ENCODE assay signal across 16 mouse cellular contexts in the genomic region with DNA sequence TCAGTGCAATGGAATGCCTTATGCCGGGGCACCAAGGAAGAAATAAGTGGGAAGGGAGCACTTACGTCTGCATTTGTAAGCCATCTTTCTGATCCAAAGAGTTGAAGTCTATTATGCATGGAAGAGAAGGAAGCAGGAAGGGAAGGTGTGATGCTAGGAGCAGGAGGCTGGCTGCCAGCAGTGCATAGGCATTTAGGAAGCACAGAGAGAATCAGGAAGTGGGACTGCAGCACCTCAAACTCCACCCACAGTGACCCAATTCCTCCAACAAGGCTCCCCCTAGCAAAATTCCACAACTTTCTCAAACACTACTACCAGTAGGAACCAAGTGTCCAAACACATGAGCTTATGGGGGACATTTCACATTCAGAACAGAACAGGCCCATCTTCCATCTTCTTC.
"Had no signal": no experiment of that assay in that cellular context is flagged by ENCODE, and none has a peak within 500 bp of the region (broad histone marks: within the 10 kb centered on the region; RNA-seq: fewer than 3 reads in every experiment).

No protein-coding gene starts in this region.

- DNase-seq: kidney, adult 18-20 months; kidney, adult 9 months; kidney, postnatal 14 days; kidney, postnatal 4 days; layer of hippocampus, adult 9-11 months; liver; liver, embryonic 13.5 days; lung, embryonic 14.5 days; midbrain, embryonic 14.5 days; thymus, postnatal 25 days had no signal

- ATAC-seq: intestine, embryonic 16.5 days; lung, postnatal 0 days had no signal

- H3K27me3 ChIP-seq: limb, embryonic 13.5 days; liver, embryonic 13.5 days had no signal

- H3K4me1 ChIP-seq: limb, embryonic 13.5 days; liver, embryonic 13.5 days had no signal

- H3K4me3 ChIP-seq: limb, embryonic 10.5 days; limb, embryonic 13.5 days; liver, embryonic 13.5 days had no signal

- H3K27ac ChIP-seq: limb, embryonic 10.5 days; limb, embryonic 13.5 days; liver, embryonic 13.5 days; macrophage had no signal

- H3K4me2 ChIP-seq: limb, embryonic 13.5 days; liver, embryonic 13.5 days; lung, embryonic 14.5 days; midbrain, embryonic 11.5 days had no signal

- H3K9me3 ChIP-seq: limb, embryonic 10.5 days; limb, embryonic 13.5 days; liver, embryonic 13.5 days had no signal

- H3K36me3 ChIP-seq: limb, embryonic 10.5 days; limb, embryonic 13.5 days; liver, embryonic 13.5 days had no signal

- H3K9ac ChIP-seq: limb, embryonic 13.5 days; liver, embryonic 13.5 days; lung, embryonic 14.5 days had no signal
